Mouse (Mus musculus) limb, embryonic 13.5 days (tissue): ENCODE measurements around the gene Asgr2. TPM values are rescaled to one million over a fixed set of nuclear protein-coding genes. Genes with fewer than 3 reads are reported as not detected.
"Not testable (repeated sequence)": the region's sequence is repeated elsewhere in the genome, so short reads cannot be mapped to it uniquely, and the experiment has no call there.

Source experiments
- ATAC-seq: fragments of 200-750 bp; cut with Nextera tagmentation; 2 replicates; pipeline ENCODE4 v1.8.0; 2017; ENCODE audit warnings: low read depth, moderate number of reproducible peaks, moderate TSS enrichment; ENCODE audit not compliant: low FRiP score
- H3K27ac ChIP-seq: fragments of 300-500 bp; sonication (generic); 2 replicates; pipeline ENCODE4 v1.5.1; 2015; ENCODE audit warnings: inconsistent platforms, mild to moderate bottlenecking, moderate library complexity
- H3K27me3 ChIP-seq: fragments of 300-500 bp; sonication (generic); 2 replicates; pipeline ENCODE4 v1.6.1; 2015; ENCODE audit warnings: mild to moderate bottlenecking, inconsistent platforms
- H3K36me3 ChIP-seq: fragments of 300-500 bp; sonication (generic); 2 replicates; pipeline ENCODE4 v1.6.1; 2015; ENCODE audit warnings: inconsistent platforms, mild to moderate bottlenecking, moderate library complexity
- H3K4me1 ChIP-seq: fragments of 300-500 bp; sonication (generic); 2 replicates; pipeline ENCODE4 v1.6.1; 2015; ENCODE audit warnings: inconsistent platforms
- H3K4me2 ChIP-seq: fragments of 300-500 bp; sonication (generic); replicated peaks from 2 replicates; pipeline ENCODE4 v1.6.1; 2015; ENCODE audit warnings: inconsistent platforms, mild to moderate bottlenecking, moderate library complexity
- H3K4me3 ChIP-seq: fragments of 300-500 bp; sonication (generic); 2 replicates; pipeline ENCODE4 v1.5.1; 2015; ENCODE audit warnings: moderate library complexity, mild to moderate bottlenecking, inconsistent platforms
- H3K9ac ChIP-seq: fragments of 300-500 bp; sonication (generic); 2 replicates; pipeline ENCODE4 v1.6.1; 2015; ENCODE audit warnings: mild to moderate bottlenecking, inconsistent platforms
- H3K9me3 ChIP-seq: fragments of 300-500 bp; sonication (generic); 2 replicates; pipeline ENCODE4 v1.6.1; 2016; ENCODE audit warnings: inconsistent platforms
- WGBS: fragments of 180-500 bp; shearing (Covaris S2); methylation state at CpG from one replicate; pipeline ENCODE4 v1.1.7; 2015; 5-methylcytosine and 5-hydroxymethylcytosine counted together
- polyA plus RNA-seq: library from polyadenylated mRNA; unstranded; fragments of >200 nt; fragmentation: Nextera tagmentation; extraction: Ambion mirVana; gene quantifications from 2 replicates; pipeline ENCODE4 v1.2.1, GENCODE M21; 2015

Gene Asgr2
- polyA plus RNA-seq, 1 experiment from 2014 or later, result not detected

GRCm38 (mm10) chr11:70068245-70068644 lies 24.2 kb upstream of the Asgr2 start:
- Histone ChIP-seq H3K9ac (no peak overlapping the region), H3K4me3 (no peak overlapping the region), H3K27me3 (no peaks in the 10 kb centered on the region), H3K4me2 (no peak overlapping the region), H3K36me3 (no peaks in the 10 kb centered on the region), H3K4me1 (peaks cover 36% of the 10 kb centered on the region), H3K9me3 (no peaks in the 10 kb centered on the region), H3K27ac (no peak overlapping the region)
- no peak for ATAC-seq
- WGBS, result 30% methylated on average over 3 of the region's 3 CpGs

DNA sequence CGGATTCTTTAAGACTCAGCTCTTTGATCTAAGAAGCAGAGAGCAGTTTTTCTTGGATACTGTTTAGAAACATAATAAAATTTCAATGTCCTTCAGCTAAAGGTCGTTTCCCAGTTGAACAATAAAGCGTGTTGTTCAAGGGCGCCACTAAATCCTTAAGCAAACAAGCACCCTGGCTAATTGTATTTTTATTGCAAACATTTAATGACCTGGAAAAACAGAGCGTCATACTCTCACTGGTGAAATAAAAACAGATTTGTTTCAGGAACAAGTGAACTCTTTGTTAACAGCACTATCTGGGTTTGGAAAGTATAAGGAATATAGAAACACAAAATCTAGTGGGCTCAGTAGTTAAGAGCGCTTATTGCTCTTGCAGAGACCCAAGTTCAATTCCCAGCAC lies 22.4 kb upstream of the Asgr2 start:
- Histone ChIP-seq H3K4me1 (peaks cover 48% of the 10 kb centered on the region), H3K4me2 (no peak overlapping the region; the same call in 1 of the 2 replicates), H3K9me3 (no peaks in the 10 kb centered on the region), H3K4me3 (no peak overlapping the region), H3K27me3 (no peaks in the 10 kb centered on the region), H3K9ac (no peak overlapping the region), H3K36me3 (no peaks in the 10 kb centered on the region), H3K27ac (peak overlapping the region; percentile 72)
- 18% methylated on average over 6 of the region's 6 CpGs for WGBS
- ATAC-seq, result peak; percentile 52

- 60% methylated on average over 3 of the region's 3 CpGs for WGBS
- H3K9me3 ChIP-seq, H3K4me2 ChIP-seq, H3K4me3 ChIP-seq, H3K9ac ChIP-seq, ATAC-seq, H3K27me3 ChIP-seq, H3K36me3 ChIP-seq: not testable (repeated sequence)
- Histone ChIP-seq H3K27ac (0 out of 2 replicates have a peak overlapping the region, but pooled peaks have one; percentile 64), H3K4me1 (peaks cover 46% of the 10 kb centered on the region)
Measured at GRCm38 (mm10) chr11:70070603-70071002, 21.8 kb upstream of the Asgr2 start.

GRCm38 (mm10) chr11:70074379-70075071 lies 17.9 kb upstream of the Asgr2 start:
- H3K9me3 ChIP-seq, result no peaks in the 10 kb centered on the region
- H3K4me1 ChIP-seq, result peaks cover 17% of the 10 kb centered on the region
- H3K4me2 ChIP-seq, result peak overlapping the region; percentile 27
- WGBS, result 37% methylated on average over 17 of the region's 17 CpGs
- 0 out of 2 replicates have a peak, but pooled peaks cover 3% of the 10 kb centered on the region for H3K27me3 ChIP-seq
- H3K9ac ChIP-seq, result no peak overlapping the region
- no peak overlapping the region for H3K4me3 ChIP-seq
- no peaks in the 10 kb centered on the region for H3K36me3 ChIP-seq
- peak; percentile 38; the same call in 1 of the 2 replicates for ATAC-seq
- no peak overlapping the region for H3K27ac ChIP-seq

GRCm38 (mm10) chr11:70075581-70075980 lies 16.9 kb upstream of the Asgr2 start:
- ATAC-seq, result no peak
- 86% methylated on average over 6 of the region's 6 CpGs for WGBS
- Histone ChIP-seq H3K4me3 (no peak overlapping the region), H3K9me3 (no peaks in the 10 kb centered on the region), H3K27me3 (0 out of 2 replicates have a peak, but pooled peaks cover 3% of the 10 kb centered on the region), H3K9ac (no peak overlapping the region), H3K4me2 (no peak overlapping the region), H3K27ac (no peak overlapping the region), H3K4me1 (peaks cover 19% of the 10 kb centered on the region), H3K36me3 (no peaks in the 10 kb centered on the region)

- Histone ChIP-seq H3K9ac (no peak overlapping the region), H3K27me3 (0 out of 2 replicates have a peak, but pooled peaks cover 3% of the 10 kb centered on the region), H3K4me2 (no peak overlapping the region), H3K4me3 (no peak overlapping the region), H3K36me3 (no peaks in the 10 kb centered on the region), H3K9me3 (no peaks in the 10 kb centered on the region), H3K27ac (no peak overlapping the region), H3K4me1 (peaks cover 19% of the 10 kb centered on the region)
- no peak for ATAC-seq
- 61% methylated on average over 3 of the region's 3 CpGs for WGBS
Measured at GRCm38 (mm10) chr11:70077441-70077840, 15.0 kb upstream of the Asgr2 start.

DNA sequence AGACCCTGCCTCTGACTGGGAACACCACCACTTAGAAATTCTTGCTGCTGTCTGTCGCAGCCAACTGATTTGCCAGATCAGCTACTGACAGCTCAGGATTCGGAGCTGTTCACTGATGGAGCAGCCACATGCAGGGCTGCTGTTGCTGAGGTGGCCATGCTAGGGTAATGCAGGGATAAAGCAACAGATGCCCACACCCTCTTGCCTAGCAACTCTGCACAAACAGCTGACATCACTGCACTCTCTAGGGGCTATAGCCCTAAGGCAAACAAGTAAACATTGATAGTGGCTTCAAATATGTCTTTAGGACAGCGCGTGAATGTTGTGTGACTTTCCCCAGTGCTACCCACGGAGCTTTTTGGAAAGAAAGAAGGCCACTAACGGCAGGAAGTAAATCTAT lies 13.3 kb upstream of the Asgr2 start:
- Histone ChIP-seq H3K4me1 (peaks cover 9% of the 10 kb centered on the region; the same call in 1 of the 2 replicates), H3K4me2 (no peak overlapping the region), H3K9me3 (no peaks in the 10 kb centered on the region), H3K27me3 (0 out of 2 replicates have a peak, but pooled peaks cover 3% of the 10 kb centered on the region), H3K4me3 (no peak overlapping the region), H3K9ac (no peak overlapping the region), H3K36me3 (no peaks in the 10 kb centered on the region), H3K27ac (no peak overlapping the region)
- 60% methylated on average over 6 of the region's 6 CpGs for WGBS
- no peak for ATAC-seq

DNA sequence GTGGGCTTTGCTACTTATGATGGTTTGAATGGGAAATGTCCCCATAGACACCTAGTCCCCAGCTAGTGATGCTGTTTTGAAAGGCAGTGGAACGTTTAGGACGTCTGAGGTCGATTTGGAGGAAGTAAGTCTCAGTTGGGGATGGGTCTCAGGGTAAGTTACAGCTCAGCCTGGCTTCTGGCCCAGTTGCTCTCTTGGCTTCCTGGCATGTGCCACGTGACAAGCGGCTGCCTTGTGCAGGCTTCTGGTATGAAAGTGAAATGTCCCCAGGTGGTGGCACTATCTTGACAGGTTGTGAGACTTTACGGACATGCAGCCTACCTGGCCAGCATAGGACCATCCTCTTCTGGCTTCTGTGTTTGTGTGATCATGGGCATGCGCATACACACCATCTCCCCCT lies 12.5 kb upstream of the Asgr2 start:
- 67% methylated on average over 7 of the region's 7 CpGs for WGBS
- ATAC-seq, result no peak

GRCm38 (mm10) chr11:70080803-70081590 lies 11.4 kb upstream of the Asgr2 start:
- 0 out of 2 replicates have a peak, but pooled peaks cover 6% of the 10 kb centered on the region for H3K4me1 ChIP-seq
- ATAC-seq, result no peak
- no peak overlapping the region for H3K4me3 ChIP-seq
- H3K27ac ChIP-seq, result no peak overlapping the region
- H3K9me3 ChIP-seq, result no peaks in the 10 kb centered on the region
- 87% methylated on average over 15 of the region's 15 CpGs for WGBS
- 0 out of 2 replicates have a peak, but pooled peaks cover 3% of the 10 kb centered on the region for H3K27me3 ChIP-seq
- H3K4me2 ChIP-seq, result no peak overlapping the region
- H3K9ac ChIP-seq, result no peak overlapping the region
- no peaks in the 10 kb centered on the region for H3K36me3 ChIP-seq

More for the DNA sequence above, 12.5 kb upstream of the Asgr2 start:
- H3K4me1 ChIP-seq, result 0 out of 2 replicates have a peak, but pooled peaks cover 6% of the 10 kb centered on the region
- H3K4me3 ChIP-seq, result no peak overlapping the region
- H3K9me3 ChIP-seq, result no peaks in the 10 kb centered on the region
- 0 out of 2 replicates have a peak, but pooled peaks cover 3% of the 10 kb centered on the region for H3K27me3 ChIP-seq
- no peak overlapping the region for H3K27ac ChIP-seq
- no peak overlapping the region for H3K9ac ChIP-seq
- H3K36me3 ChIP-seq, result no peaks in the 10 kb centered on the region
- H3K4me2 ChIP-seq, result no peak overlapping the region

- Histone ChIP-seq H3K9ac (no peak overlapping the region), H3K27ac (no peak overlapping the region), H3K4me2 (no peak overlapping the region), H3K4me1 (0 out of 2 replicates have a peak, but pooled peaks cover 6% of the 10 kb centered on the region), H3K27me3 (no peaks in the 10 kb centered on the region), H3K4me3 (no peak overlapping the region), H3K9me3 (no peaks in the 10 kb centered on the region), H3K36me3 (no peaks in the 10 kb centered on the region)
- WGBS, result 85% methylated on average over 8 of the region's 8 CpGs
- no peak for ATAC-seq
Measured at GRCm38 (mm10) chr11:70084563-70084962, 7.9 kb upstream of the Asgr2 start.

DNA sequence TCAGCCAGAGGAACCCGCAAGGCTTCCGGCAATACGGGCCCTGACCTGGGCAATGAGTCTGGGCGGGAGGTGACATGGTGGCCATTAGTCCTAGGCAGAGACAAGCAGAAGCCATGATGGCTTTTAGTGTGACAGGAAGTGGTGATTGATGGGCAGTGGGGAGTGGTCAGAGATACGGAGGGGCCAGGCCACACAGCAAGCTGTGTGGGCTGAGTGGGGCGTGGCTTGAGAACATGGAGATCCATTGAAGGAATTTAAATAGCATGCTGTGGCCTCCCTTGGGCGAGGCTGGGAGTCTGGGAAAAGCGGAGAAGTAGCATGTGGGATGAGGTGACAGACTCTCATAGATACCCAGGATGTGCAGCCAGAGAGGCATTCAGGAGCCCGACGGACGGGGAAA lies 5.0 kb downstream of the Asgr2 start:
- Histone ChIP-seq H3K4me2 (no peak overlapping the region), H3K4me3 (no peak overlapping the region), H3K36me3 (no peaks in the 10 kb centered on the region), H3K27me3 (no peaks in the 10 kb centered on the region), H3K27ac (no peak overlapping the region), H3K9me3 (no peaks in the 10 kb centered on the region), H3K9ac (no peak overlapping the region), H3K4me1 (no peaks in the 10 kb centered on the region)
- no peak for ATAC-seq
- WGBS, result 62% methylated on average over 11 of the region's 11 CpGs

DNA sequence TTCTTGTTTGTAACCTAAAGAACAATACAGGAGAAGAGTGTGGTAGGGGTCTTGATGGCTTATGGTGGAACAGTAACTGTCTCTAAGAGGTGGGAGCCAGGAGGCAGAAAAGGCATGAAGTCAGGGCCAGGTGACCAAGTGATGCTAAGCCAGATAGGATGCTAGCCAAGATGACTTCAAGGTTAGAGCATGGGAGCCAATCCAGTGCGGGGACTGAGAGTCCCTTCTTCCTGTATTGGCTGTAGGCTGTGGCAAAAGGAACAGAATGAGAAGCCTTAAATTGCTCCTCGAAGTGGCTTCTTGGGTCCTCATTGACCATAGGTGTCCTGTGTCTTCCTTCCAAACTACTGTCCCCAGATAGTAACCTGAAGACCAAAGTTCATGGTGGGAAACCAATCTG lies 6.7 kb downstream of the Asgr2 start:
- H3K27ac ChIP-seq, result no peak overlapping the region
- H3K4me3 ChIP-seq, result no peak overlapping the region
- WGBS, result 86% methylated on average over 2 of the region's 2 CpGs

More for the DNA sequence above, 6.7 kb downstream of the Asgr2 start:
- Histone ChIP-seq H3K27me3 (no peaks in the 10 kb centered on the region), H3K4me1 (no peaks in the 10 kb centered on the region), H3K9me3 (no peaks in the 10 kb centered on the region), H3K9ac (no peak overlapping the region), H3K36me3 (no peaks in the 10 kb centered on the region), H3K4me2 (no peak overlapping the region)
- ATAC-seq, result no peak
